Mouse (Mus musculus) CH12.LX (cell line): ENCODE data around the gene Olfr237-ps1. TPM values are rescaled to one million over a fixed set of nuclear protein-coding genes. Genes with fewer than 3 reads are reported as not detected.

Experiments used
- DNase-seq: peaks from one replicate; pipeline ENCODE4 v3.0.0-alpha.2; 2013; ENCODE audit errors: extremely low read depth
- H3K27ac ChIP-seq: 2 replicates; pipeline ENCODE4 v1.5.1; 2012; ENCODE audit warnings: low read depth, mild to moderate bottlenecking, control low read depth, moderate library complexity; ENCODE audit not compliant: insufficient read depth
- H3K27me3 ChIP-seq: replicated peaks from 2 replicates; pipeline ENCODE3; 2012; ENCODE audit warnings: inconsistent platforms
- H3K36me3 ChIP-seq, 2 experiments: replicated peaks in 1 of 2; 2 replicates each; pipeline versions ENCODE3 to v1.6.1; 2012; ENCODE audit warnings: inconsistent platforms in 1 of 2, low read length in 1 of 2, mild to moderate bottlenecking in 1 of 2, mixed read lengths in 1 of 2, moderate library complexity in 1 of 2; ENCODE audit not compliant: control insufficient read depth in 1 of 2, insufficient read depth in 1 of 2
- H3K4me1 ChIP-seq, 2 experiments: 2 replicates each; pipeline ENCODE4 v1.6.1; 2012; ENCODE audit warnings: inconsistent platforms in 1 of 2, moderate library complexity in 1 of 2; ENCODE audit not compliant: insufficient read depth in 2 of 2, control insufficient read depth in 1 of 2
- H3K4me2 ChIP-seq: 2 replicates; pipeline ENCODE4 v1.6.1; 2012; ENCODE audit warnings: low read depth, mild to moderate bottlenecking, control low read depth; ENCODE audit not compliant: poor library complexity, insufficient read depth, severe bottlenecking
- H3K4me3 ChIP-seq, 3 experiments: fragments of 150-350 bp in 1 of 3; sonication (generic) in 1 of 3; replicated peaks in 1 of 3; 2 replicates each; pipeline versions ENCODE3 to v1.5.1; 2011 to 2012; ENCODE audit warnings: low read depth in 2 of 3, low read length in 2 of 3, mild to moderate bottlenecking in 2 of 3, moderate library complexity in 2 of 3, control low read depth in 1 of 3, improper control_type of control experiment in 1 of 3, inconsistent platforms in 1 of 3, mixed read lengths in 1 of 3; ENCODE audit not compliant: poor library complexity in 1 of 3
- H3K79me2 ChIP-seq: replicated peaks from 2 replicates; pipeline ENCODE4 v1.6.1; 2012; ENCODE audit warnings: mild to moderate bottlenecking, moderate library complexity; ENCODE audit not compliant: control insufficient read depth, poor library complexity, insufficient read depth, severe bottlenecking; ENCODE audit errors: extremely low read depth
- H3K9ac ChIP-seq: 2 replicates; pipeline ENCODE4 v1.6.1; 2012; ENCODE audit warnings: low read depth, mild to moderate bottlenecking, control low read depth, moderate library complexity; ENCODE audit not compliant: insufficient read depth
- H3K9me3 ChIP-seq: replicated peaks from 2 replicates; pipeline ENCODE3; 2012; ENCODE audit warnings: low read length, inconsistent platforms, mixed read lengths
- BHLHE40 ChIP-seq: IDR thresholded peaks from 2 replicates; pipeline ENCODE4 v1.6.1; 2011; ENCODE audit warnings: mild to moderate bottlenecking, low read depth, low read length, improper control_type of control experiment
- CTCF ChIP-seq, 2 experiments: IDR thresholded peaks in 1 of 2; conservative IDR thresholded peaks in 1 of 2; 2 replicates each; pipeline ENCODE4 v1.5.1; 2011 to 2012; ENCODE audit warnings: low read depth in 2 of 2, low read length in 2 of 2, improper control_type of control experiment in 1 of 2, inconsistent platforms in 1 of 2, mild to moderate bottlenecking in 1 of 2, moderate library complexity in 1 of 2
- E2F4 ChIP-seq: IDR thresholded peaks from 2 replicates; pipeline ENCODE4 v1.6.1; 2011; ENCODE audit warnings: low read depth, low read length, improper control_type of control experiment; ENCODE audit not compliant: insufficient replicate concordance
- ELF1 ChIP-seq: IDR thresholded peaks from 2 replicates; pipeline ENCODE4 v1.6.1; 2014; ENCODE audit warnings: low read depth, mild to moderate bottlenecking, inconsistent platforms, low read length, improper control_type of control experiment
- ETS1 ChIP-seq: conservative IDR thresholded peaks from 2 replicates; pipeline ENCODE4 v1.6.1; 2012; ENCODE audit warnings: low read depth, mild to moderate bottlenecking, inconsistent platforms, low read length, improper control_type of control experiment, moderate library complexity
- GABPA ChIP-seq: IDR thresholded peaks from 2 replicates; pipeline ENCODE4 v1.6.1; 2012; ENCODE audit warnings: low read depth, low read length, improper control_type of control experiment, inconsistent platforms; ENCODE audit not compliant: insufficient replicate concordance
- IRF4 ChIP-seq: IDR thresholded peaks from 2 replicates; pipeline ENCODE4 v1.6.1; 2014; ENCODE audit warnings: low read depth, mild to moderate bottlenecking, inconsistent platforms, low read length, improper control_type of control experiment
- JUN ChIP-seq: IDR thresholded peaks from 2 replicates; pipeline ENCODE4 v1.6.1; 2011; ENCODE audit warnings: low read depth, mild to moderate bottlenecking, low read length, improper control_type of control experiment, moderate library complexity; ENCODE audit not compliant: insufficient read depth
- JUND ChIP-seq: conservative IDR thresholded peaks from 2 replicates; pipeline ENCODE4 v1.6.1; 2011; ENCODE audit warnings: low read depth, low read length, improper control_type of control experiment
- KAT2A ChIP-seq: IDR thresholded peaks from 2 replicates; pipeline ENCODE4 v1.6.1; 2012; ENCODE audit warnings: low read length, improper control_type of control experiment, inconsistent platforms; ENCODE audit not compliant: insufficient replicate concordance
- MAFK ChIP-seq: IDR thresholded peaks from 2 replicates; pipeline ENCODE4 v1.6.1; 2011; ENCODE audit warnings: low read length, improper control_type of control experiment; ENCODE audit not compliant: insufficient replicate concordance
- MAX ChIP-seq: IDR thresholded peaks from 2 replicates; pipeline ENCODE4 v1.6.1; 2011; ENCODE audit warnings: low read length, improper control_type of control experiment
- MAZ ChIP-seq: IDR thresholded peaks from 2 replicates; pipeline ENCODE4 v1.6.1; 2012; ENCODE audit warnings: low read depth, mild to moderate bottlenecking, inconsistent platforms, low read length, improper control_type of control experiment, moderate library complexity
- MEF2A ChIP-seq: IDR thresholded peaks from 2 replicates; pipeline ENCODE4 v1.6.1; 2014; ENCODE audit warnings: low read depth, mild to moderate bottlenecking, inconsistent platforms, low read length, improper control_type of control experiment, borderline replicate concordance
- MXI1 ChIP-seq: IDR thresholded peaks from 2 replicates; pipeline ENCODE4 v1.6.1; 2011; ENCODE audit warnings: mild to moderate bottlenecking, low read depth, low read length, improper control_type of control experiment
- NELFE ChIP-seq: IDR thresholded peaks from 2 replicates; pipeline ENCODE4 v1.6.1; 2011; ENCODE audit warnings: low read depth, low read length, improper control_type of control experiment
- NRF1 ChIP-seq: IDR thresholded peaks from 2 replicates; pipeline ENCODE4 v1.6.1; 2014; ENCODE audit warnings: low read depth, mild to moderate bottlenecking, inconsistent platforms, low read length, improper control_type of control experiment, moderate library complexity
- RAD21 ChIP-seq: IDR thresholded peaks from 2 replicates; pipeline ENCODE4 v1.6.1; 2011; ENCODE audit warnings: low read depth, mild to moderate bottlenecking, low read length, improper control_type of control experiment, moderate library complexity
- RCOR1 ChIP-seq: conservative IDR thresholded peaks from 2 replicates; pipeline ENCODE4 v1.6.1; 2012; ENCODE audit warnings: low read depth, mild to moderate bottlenecking, inconsistent platforms, low read length, improper control_type of control experiment
- TBP ChIP-seq: conservative IDR thresholded peaks from 2 replicates; pipeline ENCODE4 v1.6.1; 2011; ENCODE audit warnings: low read depth, low read length, improper control_type of control experiment
- TCF12 ChIP-seq: IDR thresholded peaks from 2 replicates; pipeline ENCODE4 v1.6.1; 2014; ENCODE audit warnings: low read depth, mild to moderate bottlenecking, inconsistent platforms, low read length, improper control_type of control experiment
- UBTF ChIP-seq: IDR thresholded peaks from 2 replicates; pipeline ENCODE4 v1.6.1; 2012; ENCODE audit warnings: low read depth, mild to moderate bottlenecking, inconsistent platforms, low read length, improper control_type of control experiment, moderate library complexity
- USF1 ChIP-seq: IDR thresholded peaks from 2 replicates; pipeline ENCODE4 v1.6.1; 2014; ENCODE audit warnings: low read depth, mild to moderate bottlenecking, inconsistent platforms, low read length, improper control_type of control experiment
- ZC3H11A ChIP-seq: IDR thresholded peaks from 2 replicates; pipeline ENCODE4 v1.6.1; 2012; ENCODE audit warnings: low read depth, mild to moderate bottlenecking, inconsistent platforms, low read length, improper control_type of control experiment
- ZKSCAN1 ChIP-seq: IDR thresholded peaks from 2 replicates; pipeline ENCODE4 v1.6.1; 2012; ENCODE audit warnings: low read depth, inconsistent platforms, low read length, improper control_type of control experiment, borderline replicate concordance
- ZMIZ1 ChIP-seq: IDR thresholded peaks from 2 replicates; pipeline ENCODE4 v1.6.1; 2012; ENCODE audit warnings: low read depth, mild to moderate bottlenecking, inconsistent platforms, low read length, improper control_type of control experiment
- ZNF384 ChIP-seq: IDR thresholded peaks from 2 replicates; pipeline ENCODE4 v1.6.1; 2012; ENCODE audit warnings: low read depth, low read length, improper control_type of control experiment, inconsistent platforms
- dilution Hi-C: fragments of 300-500 bp; cut with MboI; formaldehyde crosslinking; loops from 2 replicates; pipeline ENCODE4 v1.14.3; 2020; ENCODE audit warnings: low sequenced_read_pairs; ENCODE audit not compliant: extremely low pct_unique_long_range_greater_than_20kb, extremely low pct_ligation_motif_present
- in situ Hi-C: fragments of 300-500 bp; cut with MboI; formaldehyde crosslinking; loops from 3 replicates; pipeline ENCODE4 v1.14.3; 2019; ENCODE audit warnings: low sequenced_read_pairs, low pct_ligation_motif_present, low pct_unique_long_range_greater_than_20kb, mixed read lengths
- polyA plus RNA-seq: library from polyadenylated mRNA; unstranded; fragments of >175 nt; gene quantifications from 2 replicates; pipeline ENCODE4 v1.2.1, GENCODE M21; 2012; ENCODE audit warnings: low read depth; ENCODE audit not compliant: insufficient read length
- total RNA-seq, 2 experiments: library from RNA; depleted of rRNA; stranded (reverse); fragments of 300-350 nt in 1 of 2; fragments of >200 nt in 1 of 2; gene quantifications; 2 replicates each; pipeline ENCODE4 v1.2.3; 2012 to 2014

Olfr237-ps1 gene
- total and polyA plus RNA-seq, 3 experiments: not detected

DNA sequence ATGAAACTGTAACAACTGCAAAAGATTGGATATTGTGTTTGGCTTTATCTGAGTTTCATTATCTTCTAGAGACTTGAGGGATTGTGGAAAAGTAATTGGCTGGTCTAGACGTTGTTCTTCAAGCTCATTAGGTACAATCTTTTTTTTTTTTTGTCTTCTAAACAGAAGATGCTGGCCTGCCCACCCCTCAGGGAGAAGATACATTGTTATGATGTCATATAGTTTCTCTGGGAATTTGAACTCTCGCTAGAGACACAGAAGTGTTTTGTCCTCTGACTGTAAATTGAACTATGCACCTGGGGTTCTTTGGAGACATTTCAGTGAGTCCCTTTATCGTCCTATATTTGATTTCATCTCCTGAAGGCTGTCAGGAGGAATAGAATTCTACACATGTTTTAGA, 16.6 kb downstream of the Olfr237-ps1 start, which contains the start of gene Olfr437:
Gene Olfr437, plus strand, starts transcription at position 301 of the 400 bp plus-strand sequence.
- H3K9me3 ChIP-seq: no peaks in the 10 kb centered on the region
- no peak for TF ChIP-seq GABPA
- TF ChIP-seq ZNF384: no peak
- no peak for TF ChIP-seq KAT2A
- no peak for TF ChIP-seq MAZ
- TF ChIP-seq USF1: no peak
- TF ChIP-seq NELFE: no peak
- TF ChIP-seq TBP: no peak
- TF ChIP-seq MAX: no peak
- TF ChIP-seq CTCF (conservative IDR thresholded peaks at IDR 0.05 in 1 of 2, IDR thresholded peaks at IDR 0.05 in 1 of 2; ENCODE audit: low read depth in 2 of 2, low read length in 2 of 2): no peak
- no peak for TF ChIP-seq NRF1
- no peak for TF ChIP-seq ZMIZ1
- no peak for TF ChIP-seq UBTF
- no peak for TF ChIP-seq MAFK
- no peak for TF ChIP-seq ZKSCAN1
- TF ChIP-seq RAD21: no peak
- TF ChIP-seq ZC3H11A: no peak
- no peak for TF ChIP-seq ELF1
- in situ Hi-C loops (no loop called here), dilution Hi-C loops (no loop called here)
- H3K4me3 ChIP-seq: no peak within 1 kb of the TSS
- no peak within 1 kb of the TSS for H3K4me2 ChIP-seq
- no peak within 1 kb of the TSS for H3K27ac ChIP-seq
- no peaks in the 10 kb centered on the region for H3K4me1 ChIP-seq
- no peaks in the 10 kb centered on the region for H3K27me3 ChIP-seq
- H3K79me2 ChIP-seq: no peaks in the 10 kb centered on the region
- no peak for DNase-seq
- no peak within 1 kb of the TSS for H3K9ac ChIP-seq
- no peaks in the 10 kb centered on the region for H3K36me3 ChIP-seq

- no peaks in the 10 kb centered on the region for H3K36me3 ChIP-seq
- no peak overlapping the region for H3K9ac ChIP-seq
- dilution Hi-C loops: no loop called here
- H3K27me3 ChIP-seq: no peaks in the 10 kb centered on the region
- H3K79me2 ChIP-seq: no peaks in the 10 kb centered on the region
- TF ChIP-seq ELF1 (no peak), UBTF (no peak), KAT2A (no peak), MAZ (no peak), E2F4 (no peak), JUN (no peak), NELFE (no peak), TCF12 (no peak), MEF2A (no peak), MXI1 (no peak), ZC3H11A (no peak), ETS1 (no peak), IRF4 (no peak), RCOR1 (no peak), JUND (no peak), BHLHE40 (no peak), GABPA (no peak), NRF1 (no peak), RAD21 (no peak), MAFK (no peak)
- TF ChIP-seq, all 38 proteins: peak for 0
- Histone ChIP-seq H3K27ac (no peak overlapping the region), H3K4me2 (no peak overlapping the region), H3K4me1 (no peaks in the 10 kb centered on the region), H3K4me3 (no peak overlapping the region), H3K9me3 (no peaks in the 10 kb centered on the region)
- in situ Hi-C loops: no loop called here
- DNase-seq: no peak
Observed at GRCm38 (mm10) chr6:43167246-43167645, 20.9 kb downstream of the Olfr237-ps1 start.
